8 mouse cellular contexts compared by ENCODE assay signal in the genomic region with DNA sequence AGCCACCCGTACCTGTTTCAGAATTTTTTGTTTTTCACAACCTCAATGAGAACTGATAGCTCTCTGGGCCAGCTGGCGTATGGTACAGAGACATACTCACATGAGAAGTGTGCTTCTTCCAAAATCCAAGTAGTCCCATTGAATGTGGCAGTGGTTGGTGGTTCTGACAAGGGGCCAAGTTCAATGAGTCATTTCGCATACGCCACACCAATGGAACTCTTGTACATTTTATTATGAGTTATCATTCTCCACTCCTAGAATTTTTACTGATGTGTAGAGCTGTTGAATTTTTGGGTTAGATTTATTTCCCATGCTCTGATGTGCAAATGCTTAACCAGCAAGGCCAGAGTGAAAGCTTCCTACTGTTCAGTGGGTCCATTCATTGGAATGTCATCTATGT.
"Had no signal": no experiment of that assay in that cellular context is flagged by ENCODE, and none has a peak within 500 bp of the region (broad histone marks: within the 10 kb centered on the region; RNA-seq: fewer than 3 reads in every experiment).

No protein-coding gene starts in this region.

- DNase-seq: kidney, postnatal 14 days; left cerebral cortex, postnatal 4 days; lung, adult 18-20 months; lung, postnatal 36 days; thymus, postnatal 14 days had no signal

- ATAC-seq: midbrain, embryonic 13.5 days had no signal

- H3K27me3 ChIP-seq: limb, embryonic 13.5 days; midbrain, embryonic 13.5 days; neural tube, embryonic 15.5 days had no signal
